Mouse (Mus musculus) C2C12 (cell line): Measurements from ENCODE around the gene Cdc42ep4.

ENCODE experiments used
- CEBPB ChIP-seq: IDR thresholded peaks from one replicate; pipeline ENCODE4 v1.6.1; 2011; ENCODE audit warnings: low read depth, mild to moderate bottlenecking, control low read depth, moderate library complexity
- CTCF ChIP-seq: IDR thresholded peaks from one replicate; pipeline ENCODE4 v1.5.1; 2011; ENCODE audit not compliant: control insufficient read depth, insufficient read depth, insufficient read length
- MAX ChIP-seq: IDR thresholded peaks from one replicate; pipeline ENCODE4 v1.6.1; 2011; ENCODE audit warnings: mild to moderate bottlenecking, control low read depth
- MYOD1 ChIP-seq: IDR thresholded peaks from one replicate; pipeline ENCODE4 v1.6.1; 2011; ENCODE audit warnings: low read depth; ENCODE audit not compliant: control insufficient read depth, insufficient read length
- MYOG ChIP-seq: IDR thresholded peaks from one replicate; pipeline ENCODE4 v1.6.1; 2011; ENCODE audit not compliant: control insufficient read depth, insufficient read length; ENCODE audit errors: extremely low read depth
- USF1 ChIP-seq: IDR thresholded peaks from one replicate; pipeline ENCODE4 v1.6.1; 2011; ENCODE audit warnings: low read depth, mild to moderate bottlenecking, control low read depth, moderate library complexity

- TF ChIP-seq MAX (no peak), MYOG (no peak), CTCF (no peak), MYOD1 (no peak), USF1 (no peak), CEBPB (no peak)
Measured at GRCm38 (mm10) chr11:113742998-113743397, 8.7 kb downstream of the Cdc42ep4 start.
